Mouse (Mus musculus) hindbrain, embryonic 12.5 days (tissue): ENCODE measurements at regions not wholly inside any gene's neighbourhood (a gene's known extent, or its start where the extent isn't known, plus 50 kb on each side); places are given as distances from the start of the nearest gene placed in this dataset.
"Not testable (repeated sequence)": the region's sequence is repeated elsewhere in the genome, so short reads cannot be mapped to it uniquely, and the experiment has no call there.

Experiments used
- ATAC-seq: fragments of 200-750 bp; cut with Nextera tagmentation; 2 replicates; pipeline ENCODE4 v1.8.0; 2017; ENCODE audit warnings: moderate TSS enrichment; ENCODE audit not compliant: low FRiP score
- H3K27ac ChIP-seq: fragments of 300-500 bp; sonication (generic); 2 replicates; pipeline ENCODE4 v1.5.1; 2016; ENCODE audit warnings: mild to moderate bottlenecking
- H3K27me3 ChIP-seq: fragments of 300-500 bp; sonication (generic); 2 replicates; pipeline ENCODE4 v1.6.1; 2016; ENCODE audit warnings: mild to moderate bottlenecking
- H3K36me3 ChIP-seq: fragments of 300-500 bp; sonication (generic); 2 replicates; pipeline ENCODE4 v1.6.1; 2016; ENCODE audit warnings: mild to moderate bottlenecking
- H3K4me1 ChIP-seq: fragments of 300-500 bp; sonication (generic); 2 replicates; pipeline ENCODE4 v1.6.1; 2016
- H3K4me2 ChIP-seq: fragments of 300-500 bp; sonication (generic); replicated peaks from 2 replicates; pipeline ENCODE4 v1.6.1; 2016; ENCODE audit warnings: mild to moderate bottlenecking
- H3K4me3 ChIP-seq: fragments of 300-500 bp; sonication (generic); 2 replicates; pipeline ENCODE4 v1.5.1; 2016; ENCODE audit warnings: mild to moderate bottlenecking
- H3K9ac ChIP-seq: fragments of 300-500 bp; sonication (generic); 2 replicates; pipeline ENCODE4 v1.6.1; 2016; ENCODE audit warnings: mild to moderate bottlenecking, moderate library complexity
- H3K9me3 ChIP-seq: fragments of 300-500 bp; sonication (generic); replicated peaks from 2 replicates; pipeline ENCODE4 v1.6.1; 2016; ENCODE audit warnings: mild to moderate bottlenecking
- WGBS: fragments of 180-500 bp; shearing (Covaris S2); methylation state at CpG from one replicate; pipeline ENCODE4 v1.1.7; 2016; 5-methylcytosine and 5-hydroxymethylcytosine counted together

DNA sequence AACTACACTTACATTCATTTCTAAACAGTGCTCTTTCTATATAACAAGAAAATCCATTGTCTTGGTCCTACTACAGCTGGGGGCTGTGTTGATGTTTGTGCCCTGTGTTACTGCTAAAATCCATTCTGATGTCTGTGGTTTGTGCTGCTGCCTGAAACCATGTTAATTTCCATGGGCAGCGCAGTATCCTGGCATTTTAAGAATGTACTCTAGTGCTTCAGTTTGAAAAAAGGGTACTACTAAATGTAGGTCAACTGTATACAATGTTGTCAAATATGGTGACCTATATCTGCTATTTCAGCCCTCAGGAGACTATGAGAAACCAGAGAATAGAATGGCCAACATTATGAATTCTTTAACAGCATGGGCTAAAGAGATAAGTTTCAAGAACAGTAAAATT is 1052.2 kb downstream of the Hace1 start:
- H3K9ac ChIP-seq = no peak overlapping the region
- 89% methylated on average over 1 of the region's 1 CpGs for WGBS
- no peak overlapping the region for H3K4me3 ChIP-seq
- H3K36me3 ChIP-seq = no peaks in the 10 kb centered on the region
- H3K27ac ChIP-seq = no peak overlapping the region
- no peak for ATAC-seq
- no peaks in the 10 kb centered on the region for H3K9me3 ChIP-seq
- H3K27me3 ChIP-seq = no peaks in the 10 kb centered on the region
- H3K4me2 ChIP-seq = no peak overlapping the region
- no peaks in the 10 kb centered on the region for H3K4me1 ChIP-seq

GRCm38 (mm10) chr10:46663041-46663440 is 1085.4 kb downstream of the Hace1 start:
- ATAC-seq = no peak
- no peaks in the 10 kb centered on the region for H3K4me1 ChIP-seq
- no peak overlapping the region for H3K4me2 ChIP-seq
- no peaks in the 10 kb centered on the region for H3K9me3 ChIP-seq
- H3K9ac ChIP-seq = no peak overlapping the region
- no peak overlapping the region for H3K27ac ChIP-seq
- H3K27me3 ChIP-seq = no peaks in the 10 kb centered on the region
- no peaks in the 10 kb centered on the region for H3K36me3 ChIP-seq
- H3K4me3 ChIP-seq = no peak overlapping the region

- not testable (repeated sequence) for H3K4me1 ChIP-seq, H3K9ac ChIP-seq, H3K27ac ChIP-seq, H3K36me3 ChIP-seq, ATAC-seq, H3K27me3 ChIP-seq, H3K9me3 ChIP-seq, H3K4me2 ChIP-seq, H3K4me3 ChIP-seq
- WGBS = 94% methylated on average over 1 of the region's 1 CpGs
These were observed 1112.3 kb downstream of the Hace1 start for GRCm38 (mm10) chr10:46689823-46690372.

- Histone ChIP-seq H3K9ac (no peak overlapping the region), H3K4me1 (no peaks in the 10 kb centered on the region), H3K27ac (no peak overlapping the region), H3K27me3 (no peaks in the 10 kb centered on the region), H3K4me3 (no peak overlapping the region), H3K9me3 (no peaks in the 10 kb centered on the region), H3K4me2 (no peak overlapping the region), H3K36me3 (no peaks in the 10 kb centered on the region)
- 81% methylated on average over 3 of the region's 3 CpGs for WGBS
- ATAC-seq = no peak
These were observed 1115.0 kb downstream of the Hace1 start for GRCm38 (mm10) chr10:46692661-46693060.

- Histone ChIP-seq H3K9me3 (no peaks in the 10 kb centered on the region), H3K27ac (no peak overlapping the region), H3K4me1 (no peaks in the 10 kb centered on the region), H3K9ac (no peak overlapping the region), H3K4me3 (no peak overlapping the region), H3K36me3 (no peaks in the 10 kb centered on the region), H3K27me3 (no peaks in the 10 kb centered on the region), H3K4me2 (no peak overlapping the region)
- WGBS = 32% methylated on average over 2 of the region's 2 CpGs
- peak; percentile 96 for ATAC-seq
These were observed 1120.0 kb downstream of the Hace1 start for GRCm38 (mm10) chr10:46697363-46698246.

GRCm38 (mm10) chr10:46701221-46701620 is 1123.6 kb downstream of the Hace1 start:
- H3K4me1 ChIP-seq = no peaks in the 10 kb centered on the region
- no peak overlapping the region for H3K27ac ChIP-seq
- no peak for ATAC-seq
- H3K36me3 ChIP-seq = no peaks in the 10 kb centered on the region
- H3K4me2 ChIP-seq = no peak overlapping the region
- no peaks in the 10 kb centered on the region for H3K27me3 ChIP-seq
- no peak overlapping the region for H3K4me3 ChIP-seq
- no peaks in the 10 kb centered on the region for H3K9me3 ChIP-seq
- WGBS = 65% methylated on average over 4 of the region's 4 CpGs
- H3K9ac ChIP-seq = no peak overlapping the region

- ATAC-seq, H3K27me3 ChIP-seq, H3K36me3 ChIP-seq, H3K9me3 ChIP-seq, H3K4me3 ChIP-seq, H3K4me2 ChIP-seq, H3K27ac ChIP-seq, H3K4me1 ChIP-seq, H3K9ac ChIP-seq: not testable (repeated sequence)
These were observed 1130.4 kb downstream of the Hace1 start for GRCm38 (mm10) chr10:46708022-46708421.

DNA sequence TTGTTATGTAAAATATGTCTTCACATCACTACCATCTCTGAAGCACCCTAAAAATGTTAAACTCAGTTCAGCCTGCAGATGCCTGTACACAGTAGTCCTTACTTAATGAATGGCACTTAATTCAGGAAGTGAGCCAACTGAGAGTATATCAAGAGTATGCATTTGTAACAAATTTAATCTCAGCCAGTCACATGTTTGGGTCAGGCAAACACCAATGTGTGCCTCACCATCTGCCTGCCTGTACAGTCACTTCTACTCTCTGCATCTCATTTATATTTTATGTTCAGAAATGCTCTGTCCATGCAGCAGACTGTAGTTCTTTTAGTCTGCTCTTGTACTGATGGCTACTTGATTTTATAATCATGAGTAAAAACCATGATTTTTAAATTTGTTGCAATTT is 1135.1 kb downstream of the Hace1 start:
- ATAC-seq = no peak
- H3K27me3 ChIP-seq = no peaks in the 10 kb centered on the region
- no peak overlapping the region for H3K9ac ChIP-seq
- no peaks in the 10 kb centered on the region for H3K4me1 ChIP-seq
- H3K4me3 ChIP-seq = no peak overlapping the region
- no peaks in the 10 kb centered on the region for H3K36me3 ChIP-seq
- H3K27ac ChIP-seq = no peak overlapping the region
- H3K4me2 ChIP-seq = no peak overlapping the region
- H3K9me3 ChIP-seq = no peaks in the 10 kb centered on the region

DNA sequence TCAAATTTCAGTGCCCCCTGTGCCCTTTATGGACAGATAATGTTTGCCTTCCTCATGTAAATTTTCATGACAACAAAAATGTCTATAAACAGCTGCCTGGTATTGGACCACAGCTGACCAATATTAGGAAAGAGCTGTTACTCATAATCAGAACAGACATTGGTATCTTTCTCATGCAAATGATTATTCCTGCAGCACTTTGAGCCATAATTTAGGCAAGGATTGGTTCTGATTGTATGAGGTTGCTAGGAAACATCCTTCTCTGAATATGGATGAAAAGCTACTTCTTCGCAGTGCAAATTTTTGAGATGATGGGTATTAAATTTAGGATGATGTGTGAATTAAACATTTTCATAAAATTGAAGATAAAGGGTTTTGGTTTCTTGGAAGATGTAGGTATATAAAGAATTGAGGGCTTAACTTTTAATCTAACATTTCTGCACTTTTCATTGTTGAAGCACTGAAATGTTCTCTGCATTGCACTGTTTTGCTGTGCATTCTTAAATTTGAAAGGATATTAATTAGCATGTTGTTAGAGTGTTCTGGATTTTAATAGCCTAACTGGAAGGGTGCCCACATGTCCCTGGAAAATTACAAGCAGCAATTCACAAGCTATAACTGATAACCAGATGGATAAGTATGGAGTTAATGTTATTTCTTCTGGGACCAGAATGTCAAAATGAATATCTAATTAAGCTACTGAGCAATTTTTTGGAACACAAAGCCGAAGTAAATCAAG is 1140.9 kb downstream of the Hace1 start:
- Histone ChIP-seq H3K4me1 (0 out of 2 replicates have a peak, but pooled peaks cover 2% of the 10 kb centered on the region), H3K4me2 (no peak overlapping the region), H3K27me3 (no peaks in the 10 kb centered on the region), H3K36me3 (no peaks in the 10 kb centered on the region), H3K9ac (no peak overlapping the region), H3K4me3 (no peak overlapping the region), H3K9me3 (no peaks in the 10 kb centered on the region), H3K27ac (peak overlapping the region; percentile 67; the same call in 1 of the 2 replicates)
- 44% methylated on average over 2 of the region's 2 CpGs for WGBS
- peak; percentile 83 for ATAC-seq

DNA sequence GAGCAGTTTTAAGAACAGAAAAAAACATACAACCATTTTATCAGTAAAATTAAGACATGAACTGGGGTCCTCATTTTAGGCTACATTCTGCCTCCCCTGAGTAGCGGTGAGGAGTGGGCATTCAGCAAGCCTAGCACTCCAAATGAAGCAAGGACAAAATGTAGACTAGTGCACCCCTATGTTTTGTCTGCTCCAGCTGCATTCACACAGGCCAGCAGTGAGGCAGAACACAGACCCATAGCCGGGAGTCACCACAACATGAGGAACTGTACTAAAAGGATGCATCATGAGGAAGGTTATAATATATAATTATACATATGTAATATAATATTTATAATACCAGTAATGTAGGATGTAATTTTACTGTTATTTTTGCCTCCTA is 1141.5 kb downstream of the Hace1 start:
- H3K4me1 ChIP-seq = 0 out of 2 replicates have a peak, but pooled peaks cover 2% of the 10 kb centered on the region
- no peak overlapping the region for H3K4me2 ChIP-seq
- H3K9me3 ChIP-seq = no peaks in the 10 kb centered on the region
- no peaks in the 10 kb centered on the region for H3K27me3 ChIP-seq
- H3K27ac ChIP-seq = peak overlapping the region; percentile 67
- WGBS = 61% methylated on average over 2 of the region's 2 CpGs
- H3K9ac ChIP-seq = no peak overlapping the region
- H3K4me3 ChIP-seq = no peak overlapping the region
- H3K36me3 ChIP-seq = no peaks in the 10 kb centered on the region
- ATAC-seq = peak; percentile 68

DNA sequence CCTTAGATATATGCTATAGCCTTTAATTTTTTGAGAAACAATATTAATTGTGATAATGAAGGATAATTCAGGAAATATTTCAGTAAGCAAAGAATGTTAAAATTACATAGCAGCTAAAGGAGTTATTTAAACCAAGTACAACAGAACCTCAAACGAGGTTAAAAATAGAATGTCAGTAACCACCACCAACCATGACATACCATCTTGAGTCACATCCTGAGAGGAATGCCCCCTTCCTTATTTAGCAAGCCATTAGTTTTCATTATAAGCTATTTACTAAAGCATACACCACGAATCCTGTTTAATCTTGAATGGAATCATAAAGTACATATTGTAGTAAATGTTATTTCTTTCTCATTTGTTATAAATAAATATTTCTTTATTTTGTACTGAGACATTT is 1146.0 kb downstream of the Hace1 start:
- Histone ChIP-seq H3K27me3 (no peaks in the 10 kb centered on the region), H3K4me2 (no peak overlapping the region), H3K4me3 (no peak overlapping the region), H3K9me3 (no peaks in the 10 kb centered on the region), H3K27ac (no peak overlapping the region), H3K4me1 (0 out of 2 replicates have a peak, but pooled peaks cover 2% of the 10 kb centered on the region), H3K36me3 (no peaks in the 10 kb centered on the region), H3K9ac (no peak overlapping the region)
- 68% methylated on average over 2 of the region's 2 CpGs for WGBS
- ATAC-seq = no peak

- no peak overlapping the region for H3K9ac ChIP-seq
- H3K9me3 ChIP-seq = no peaks in the 10 kb centered on the region
- 65% methylated on average over 1 of the region's 1 CpGs for WGBS
- H3K4me1 ChIP-seq = no peaks in the 10 kb centered on the region
- no peak overlapping the region for H3K4me3 ChIP-seq
- H3K36me3 ChIP-seq = no peaks in the 10 kb centered on the region
- no peak for ATAC-seq
- H3K27ac ChIP-seq = no peak overlapping the region
- H3K27me3 ChIP-seq = no peaks in the 10 kb centered on the region
- no peak overlapping the region for H3K4me2 ChIP-seq
These were observed 1153.0 kb downstream of the Hace1 start for GRCm38 (mm10) chr10:46730601-46731000.
